Mouse (Mus musculus): ENCODE measurements around the gene Cyp8b1. TPM values are rescaled to one million over a fixed set of nuclear protein-coding genes. Genes with fewer than 3 reads are reported as not detected.

Cyp8b1 gene
- polyA plus RNA-seq, 1 experiment, result 0.14 TPM

DNA sequence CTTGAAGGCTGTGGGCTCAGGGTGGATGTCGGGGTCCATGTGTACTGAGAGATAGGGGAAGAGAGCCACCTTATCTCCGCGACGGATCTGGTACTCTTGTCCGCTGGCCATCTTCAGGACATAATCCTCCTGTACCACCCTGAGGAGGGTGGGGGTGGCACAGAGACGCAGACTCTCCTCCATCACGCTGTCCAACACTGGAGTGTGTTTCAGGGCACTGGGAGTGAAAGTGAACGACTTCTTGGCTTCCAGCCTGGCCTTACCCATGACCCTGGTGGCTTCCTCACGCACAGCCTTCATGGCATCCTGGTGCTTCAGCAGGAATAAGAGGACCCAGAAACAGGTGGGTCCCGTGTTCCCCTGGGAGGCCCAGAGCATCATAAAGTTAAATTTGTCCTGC is 1.0 kb downstream of the Cyp8b1 start:
- no peak for DNase-seq (ENCODE audit: low spot score)

DNA sequence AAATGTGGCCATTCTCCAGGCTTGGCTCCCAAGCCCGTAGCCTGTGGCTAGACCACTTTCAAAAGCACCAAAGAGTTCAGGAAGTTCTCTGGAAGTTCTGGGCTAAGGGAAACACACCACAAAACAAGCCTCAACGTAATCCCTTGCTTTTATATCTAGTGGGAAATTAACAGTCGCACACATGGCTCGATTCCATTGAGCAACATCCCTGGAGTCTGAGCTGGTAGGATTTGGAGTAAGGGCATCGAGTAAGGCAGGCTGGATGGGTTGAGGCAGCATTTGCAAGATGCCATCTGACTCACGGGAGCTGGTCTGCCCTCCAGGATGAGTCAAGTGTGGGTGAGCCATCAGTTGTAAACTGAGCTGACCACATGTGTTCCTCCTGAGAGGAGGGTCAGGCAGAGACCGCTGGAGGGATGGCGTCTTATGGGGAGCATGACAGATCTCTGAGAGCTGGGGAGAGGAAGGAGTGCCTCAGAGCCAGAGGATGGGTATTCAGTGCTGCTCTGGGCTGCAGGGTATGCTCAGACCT is 1.8 kb downstream of the Cyp8b1 start:
- no peak for DNase-seq (ENCODE audit: low spot score)

DNA sequence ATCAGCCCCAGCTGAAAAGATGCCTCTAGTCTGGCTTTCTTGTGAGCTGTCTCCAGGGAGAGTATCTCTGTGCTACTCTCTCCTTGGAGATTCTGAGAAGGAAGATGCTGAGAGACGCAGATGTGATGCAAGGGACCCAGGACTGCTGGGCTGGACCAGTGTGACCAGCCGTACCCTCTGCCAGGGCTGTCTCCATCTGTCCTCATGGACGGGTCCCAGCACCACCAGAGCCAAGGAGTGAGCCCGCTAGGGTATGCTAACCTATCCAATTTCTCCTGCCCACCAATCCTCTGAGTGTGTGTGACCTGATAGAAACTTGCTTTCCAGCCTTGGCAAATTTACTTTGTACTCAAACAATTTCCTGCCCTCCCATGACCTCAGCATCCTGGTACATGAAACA is 3.3 kb downstream of the Cyp8b1 start:
- DNase-seq (ENCODE audit: low spot score), result no peak

DNA sequence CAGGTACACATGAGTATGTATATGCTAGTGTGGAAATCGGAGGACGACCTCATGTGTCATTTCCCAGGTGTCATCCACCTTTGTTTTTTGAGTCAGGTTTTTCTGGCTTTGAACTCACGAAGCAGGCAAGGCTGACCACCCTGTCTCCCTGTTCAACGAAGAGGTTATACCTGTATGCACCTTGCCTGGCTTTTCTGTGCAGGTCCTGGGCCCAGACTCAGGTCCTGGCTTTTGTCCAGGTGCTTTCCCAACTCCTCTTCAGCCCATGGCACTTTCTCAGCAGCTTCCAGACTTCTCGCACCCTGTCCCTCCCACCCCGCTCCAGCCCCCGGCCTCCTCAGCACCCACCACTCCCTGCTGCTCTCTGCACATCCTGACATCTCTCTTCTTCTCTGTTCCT is 4.9 kb downstream of the Cyp8b1 start:
- no peak for DNase-seq (ENCODE audit: low spot score)

DNA sequence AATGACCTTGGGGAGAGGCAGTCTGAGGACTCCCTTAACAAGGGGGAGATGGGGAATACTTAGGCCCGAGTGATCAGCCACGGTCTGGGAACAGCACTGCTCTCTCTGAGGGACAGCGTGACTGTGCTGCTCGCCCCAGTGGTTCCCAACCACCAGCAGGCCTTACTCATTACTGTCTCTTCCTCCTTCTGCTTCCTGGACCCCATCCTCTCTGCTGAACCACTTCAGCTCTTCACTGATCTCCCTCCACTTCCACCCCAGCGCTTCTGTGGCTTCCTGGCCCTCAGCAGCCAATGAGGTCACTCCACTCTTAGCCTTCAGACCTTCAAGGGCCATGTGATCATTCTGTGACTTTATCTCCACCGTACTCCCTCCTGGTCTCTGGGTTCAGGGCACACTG is 6.5 kb downstream of the Cyp8b1 start:
- DNase-seq (ENCODE audit: low spot score), result peak; percentile 9

DNA sequence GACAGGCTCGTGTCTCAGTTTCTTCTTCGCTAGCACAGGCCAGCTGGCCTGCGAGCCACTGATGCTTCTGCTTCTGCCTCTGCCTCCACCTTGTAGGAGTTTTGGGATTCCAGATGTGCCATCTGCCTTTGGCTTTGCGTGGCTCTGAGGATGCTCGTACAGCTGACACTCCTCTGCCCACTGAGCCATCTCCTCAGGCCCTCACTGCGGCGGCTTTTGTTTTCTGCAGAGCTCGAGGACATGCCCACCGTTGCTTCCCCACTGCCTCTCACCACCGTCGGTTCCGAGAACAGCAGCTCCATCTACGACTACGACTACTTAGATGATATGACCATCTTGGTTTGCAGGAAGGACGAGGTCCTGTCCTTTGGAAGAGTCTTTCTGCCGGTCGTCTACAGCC is 7.8 kb downstream of the Cyp8b1 start:
- peak; percentile 7 for DNase-seq (ENCODE audit: low spot score)

DNA sequence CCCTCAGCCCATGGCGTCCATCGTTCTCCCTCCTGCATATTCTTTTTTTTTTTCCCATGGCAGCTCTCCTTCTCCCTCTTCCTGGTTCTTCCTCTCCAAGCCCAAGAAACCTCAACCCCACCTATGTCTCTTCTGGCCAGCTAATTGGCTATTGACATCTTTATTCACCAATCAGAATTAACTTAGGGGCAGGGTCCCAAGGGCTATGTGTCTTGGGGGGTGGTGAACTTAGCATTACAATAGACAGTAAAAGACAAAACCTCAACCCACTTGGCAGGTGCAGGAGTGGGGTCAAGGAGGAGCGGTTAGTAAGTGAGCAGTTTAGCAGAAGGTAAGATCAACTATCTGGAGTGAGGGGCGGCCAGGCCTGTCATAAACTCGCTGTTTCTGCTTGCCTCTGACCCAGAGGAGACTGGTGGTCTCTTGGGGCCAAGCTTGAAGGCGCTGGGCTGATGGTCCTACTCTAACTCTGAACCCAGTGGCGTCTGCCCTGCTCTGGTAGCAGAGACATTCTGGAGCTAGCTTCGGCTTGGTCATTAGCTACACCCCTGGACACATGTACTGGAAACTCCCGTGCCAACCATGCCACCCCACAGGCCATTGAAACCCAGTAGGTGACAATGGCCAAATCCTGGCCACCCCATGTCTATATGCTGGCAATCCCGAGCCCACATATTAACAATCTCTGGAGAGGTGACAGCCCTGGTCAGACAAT is 8.6 kb downstream of the Cyp8b1 start:
- DNase-seq (ENCODE audit: low spot score), result peak; percentile 11

DNA sequence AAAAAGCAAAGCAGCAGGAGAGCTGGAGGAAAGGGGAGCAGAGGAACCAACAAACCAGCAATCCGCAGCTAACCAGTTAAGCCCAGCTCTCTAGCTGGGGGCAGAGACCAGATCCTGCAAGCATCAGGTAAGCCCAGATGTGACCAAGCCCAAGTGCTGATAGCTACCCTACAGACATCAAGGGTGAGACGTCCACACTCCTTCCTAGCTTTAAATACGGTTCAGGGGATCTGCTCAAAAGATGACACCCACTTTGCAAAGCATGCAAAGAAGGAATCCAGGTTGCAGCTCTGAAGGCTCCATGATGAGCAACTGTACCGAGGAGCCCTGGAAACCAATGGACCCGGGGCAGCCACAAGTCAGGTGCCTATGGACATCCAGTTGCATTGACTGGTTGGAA is 9.6 kb downstream of the Cyp8b1 start:
- peak; percentile 3 for DNase-seq (ENCODE audit: low spot score)

DNA sequence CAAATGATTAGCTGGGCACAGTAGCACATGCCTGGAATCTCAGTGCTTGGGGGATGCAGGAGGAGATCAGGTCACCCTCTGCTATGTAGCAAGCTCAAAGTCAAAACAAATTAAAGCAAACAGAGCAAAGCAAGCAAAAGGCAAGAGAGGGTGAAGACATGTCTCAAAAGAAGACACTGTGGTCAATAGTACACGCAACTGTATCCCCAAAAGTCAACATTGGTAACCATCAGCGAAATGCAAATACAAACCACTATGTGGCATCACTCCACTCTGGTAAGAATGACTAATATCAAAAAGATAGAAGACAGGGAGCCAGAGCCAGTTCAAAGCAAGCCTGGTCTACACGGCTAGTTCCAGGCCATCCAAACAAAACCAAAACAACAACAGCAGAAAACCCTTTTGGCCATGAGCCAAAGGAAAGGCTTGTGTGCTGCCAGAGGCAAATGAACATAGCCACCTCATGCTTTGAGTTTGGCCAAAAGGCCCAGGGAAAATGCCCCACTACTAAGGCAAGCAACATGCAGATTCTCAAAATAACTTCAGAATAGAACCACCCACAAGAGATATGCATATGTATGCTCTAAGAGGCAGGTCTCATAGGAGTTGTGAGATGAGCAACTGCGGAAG is 10.4 kb downstream of the Cyp8b1 start:
- DNase-seq (ENCODE audit: low spot score), result peak; percentile 6

DNA sequence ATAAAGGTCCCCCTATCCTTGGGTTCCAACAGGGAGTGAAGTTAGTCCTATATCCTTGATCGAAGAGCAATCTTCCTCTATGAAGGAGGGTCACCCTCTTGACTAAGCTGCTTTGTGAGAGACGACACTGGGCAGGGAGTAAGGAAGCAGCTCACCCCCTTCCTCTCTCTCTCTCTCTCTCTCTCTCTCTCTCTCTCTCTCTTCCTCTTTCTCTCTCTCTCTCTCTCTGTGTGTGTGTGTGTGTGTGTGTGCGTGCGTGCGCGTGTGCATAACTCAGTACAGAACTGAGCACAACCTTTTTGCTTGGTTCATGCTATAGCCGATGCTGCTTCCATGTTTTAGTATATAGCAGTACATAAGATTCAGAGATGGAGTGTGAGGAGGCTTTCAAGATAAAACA is 11.2 kb downstream of the Cyp8b1 start:
- peak; percentile 2 for DNase-seq (ENCODE audit: low spot score)

DNA sequence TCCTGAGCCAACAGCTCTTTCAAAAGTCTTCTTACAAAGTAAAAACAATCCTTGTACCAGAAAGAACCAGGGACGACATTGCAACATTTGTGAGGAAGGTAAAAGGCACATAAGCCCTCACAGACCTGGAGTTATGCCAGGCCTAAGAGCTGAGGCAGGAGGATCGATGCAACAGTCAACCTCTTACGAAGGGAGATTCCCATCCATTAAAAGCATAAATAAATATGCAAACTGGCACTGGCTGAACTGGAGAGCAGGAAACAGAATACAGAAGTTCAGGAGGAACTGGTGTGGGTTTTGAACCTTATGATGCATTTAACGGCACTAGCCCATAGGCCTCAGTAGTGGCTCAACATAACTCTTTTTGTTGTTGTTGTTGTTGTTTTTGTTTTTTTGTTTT is 11.8 kb downstream of the Cyp8b1 start:
- DNase-seq (ENCODE audit: low spot score), result no peak

DNA sequence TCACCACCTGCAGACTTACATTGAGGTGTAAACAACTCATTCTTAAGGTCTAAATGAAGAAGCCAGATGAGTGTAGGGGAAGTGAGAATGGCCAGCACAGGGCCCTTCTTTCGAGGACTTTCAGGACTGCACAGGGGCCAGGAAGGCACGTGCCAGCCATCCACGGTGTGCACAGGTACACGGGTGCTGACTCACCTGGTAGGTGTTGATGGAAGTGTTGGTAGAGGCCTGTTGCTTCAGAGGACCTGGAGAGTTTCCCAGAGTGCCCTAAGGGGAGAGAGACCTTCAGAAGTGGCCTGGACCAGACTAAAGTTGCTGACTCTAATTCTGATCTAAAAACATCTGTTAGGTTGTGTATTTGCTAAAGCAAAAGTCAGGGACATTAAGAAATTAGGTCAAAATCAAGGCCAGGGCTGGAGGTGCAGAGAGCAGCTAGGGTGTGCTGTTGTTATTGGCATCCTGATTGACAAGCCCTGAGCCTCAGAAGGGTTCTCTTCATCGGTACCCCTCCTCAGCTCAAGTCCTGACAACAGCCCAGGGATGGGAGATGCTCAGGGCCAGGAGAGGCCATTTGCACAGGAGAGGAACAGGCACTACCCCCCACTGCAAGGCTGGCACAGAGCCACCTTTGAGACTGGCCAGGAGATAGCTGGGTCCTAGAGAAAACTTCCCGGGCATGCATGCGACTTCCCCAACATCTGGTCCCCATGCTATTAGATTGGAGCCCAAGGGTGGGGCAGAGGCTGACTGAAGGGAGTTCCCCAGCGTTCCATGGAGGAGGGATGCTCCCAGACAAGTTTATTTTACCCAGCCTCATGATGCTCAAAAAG is 12.4 kb downstream of the Cyp8b1 start:
- DNase-seq (ENCODE audit: low spot score), result peak; percentile 13

DNA sequence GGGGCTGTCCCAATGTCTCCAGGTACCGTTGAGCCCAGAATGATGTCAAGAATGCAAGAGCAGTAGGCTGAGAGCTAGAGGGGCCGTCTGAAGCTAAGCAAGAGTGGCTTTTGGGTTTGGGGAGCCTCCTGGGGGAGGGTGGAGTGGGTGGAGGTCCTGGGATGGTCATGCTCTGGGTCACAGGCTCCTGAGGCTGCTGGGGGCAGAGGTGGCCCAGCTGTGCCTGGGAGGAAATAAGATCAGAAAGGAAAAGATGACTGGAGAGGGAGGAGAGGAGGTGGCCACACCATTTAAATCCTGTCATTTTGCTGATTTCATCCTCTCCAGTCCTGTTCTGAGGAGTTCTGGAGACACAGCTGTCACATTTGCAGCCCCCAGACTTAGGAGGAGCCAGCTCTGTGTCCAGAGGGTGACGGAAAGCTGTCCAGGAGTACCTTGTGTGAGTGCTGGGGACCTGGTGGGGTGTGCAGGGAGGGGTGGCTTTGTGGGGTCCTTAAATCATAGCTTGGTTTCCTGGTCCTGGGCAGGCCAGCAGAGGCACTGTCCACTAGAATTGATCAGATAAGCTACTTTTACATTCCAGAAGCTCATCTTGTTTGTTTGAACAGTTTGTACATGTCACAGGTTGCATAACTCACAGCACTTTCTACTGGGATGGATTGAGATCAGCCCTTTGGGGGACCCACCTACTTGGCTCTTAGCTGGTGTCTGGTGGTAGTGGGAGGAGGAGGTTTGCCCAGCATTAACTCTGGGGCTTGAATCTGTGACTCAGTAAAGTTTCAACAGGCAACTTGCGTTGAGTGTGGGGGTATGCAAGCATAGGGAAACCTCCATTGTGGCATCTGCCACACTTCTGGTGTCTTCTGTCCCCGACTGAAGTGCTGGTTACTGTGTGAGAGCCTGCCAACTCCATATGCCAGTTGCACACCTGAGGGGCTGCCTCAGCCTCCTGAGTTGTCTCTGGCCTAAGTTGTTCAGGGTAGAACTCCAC is 14.1 kb downstream of the Cyp8b1 start:
- DNase-seq (ENCODE audit: low spot score), result peak; percentile 18

DNA sequence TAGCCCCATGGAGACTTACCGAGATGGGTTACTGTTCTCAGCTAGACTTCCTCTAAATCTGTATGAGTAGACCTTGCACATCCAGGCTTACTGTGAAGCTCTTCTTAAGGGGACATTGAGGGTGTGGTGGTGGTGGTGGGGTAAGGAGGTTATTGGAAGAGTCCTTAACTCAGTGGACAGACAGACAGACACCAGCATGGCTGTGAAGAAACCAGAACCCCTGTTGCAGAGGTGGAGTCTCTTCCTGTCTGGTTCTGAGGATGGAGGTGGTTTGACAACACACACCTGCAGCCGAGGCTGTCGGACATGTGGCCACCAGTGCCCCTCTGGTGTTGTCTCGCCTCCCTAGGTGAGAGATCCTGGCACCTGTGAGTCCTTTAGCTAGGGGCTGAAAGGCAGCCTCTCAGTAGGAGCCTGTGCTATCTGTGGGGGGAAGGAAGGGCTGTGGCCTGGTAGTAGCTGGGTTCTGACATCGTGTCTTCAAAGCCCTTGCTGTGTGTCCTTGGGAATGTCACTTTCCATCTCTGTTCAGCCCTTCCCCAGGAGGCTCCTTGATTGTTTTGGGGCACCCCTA is 15.7 kb downstream of the Cyp8b1 start:
- peak; percentile 15 for DNase-seq (ENCODE audit: low spot score)

DNA sequence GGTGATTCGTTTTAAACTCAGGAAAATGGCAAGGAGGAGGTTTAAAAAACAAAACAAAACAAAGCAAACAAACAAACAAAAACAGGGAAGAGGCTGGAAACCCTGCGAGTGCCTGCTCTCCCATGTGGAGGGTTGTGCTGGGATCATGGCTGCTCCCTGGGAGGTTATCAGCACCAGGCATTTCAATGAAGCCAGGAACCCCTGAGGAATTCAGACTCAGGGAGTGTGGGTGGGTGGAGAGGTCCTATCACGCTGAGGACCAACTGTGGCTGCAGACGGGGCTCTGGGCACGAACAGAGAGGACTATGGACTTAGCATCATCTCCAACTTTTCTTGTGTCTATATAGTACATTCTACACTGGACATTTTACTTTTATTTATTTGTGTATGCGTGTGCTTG is 16.8 kb downstream of the Cyp8b1 start:
- DNase-seq (ENCODE audit: low spot score), result peak; percentile 9

DNA sequence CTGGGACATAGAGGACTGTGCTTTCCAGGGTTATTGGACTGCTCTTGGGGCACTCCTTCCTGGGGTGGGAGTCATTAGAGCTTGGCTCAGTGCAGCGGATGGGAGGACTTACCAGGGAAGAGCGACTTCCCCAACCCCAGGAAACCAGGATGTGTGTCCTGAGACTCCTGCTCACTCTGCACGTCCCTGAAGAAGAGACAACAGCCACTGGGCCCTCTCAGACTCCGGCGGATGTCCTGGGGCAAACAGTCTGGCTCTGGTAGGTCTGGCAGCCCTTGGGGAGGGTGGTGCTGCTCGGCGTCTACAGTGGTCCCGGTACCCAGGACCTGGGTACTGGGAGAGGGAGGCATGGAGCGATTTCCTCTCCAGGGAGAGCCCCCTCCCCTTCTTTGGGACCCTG is 17.9 kb downstream of the Cyp8b1 start, which contains the start of gene Ackr2:
Gene Ackr2 (plus strand): TSS at position 111 of the 400 bp plus-strand sequence.
- DNase-seq (ENCODE audit: low spot score), result peak; percentile 11

DNA sequence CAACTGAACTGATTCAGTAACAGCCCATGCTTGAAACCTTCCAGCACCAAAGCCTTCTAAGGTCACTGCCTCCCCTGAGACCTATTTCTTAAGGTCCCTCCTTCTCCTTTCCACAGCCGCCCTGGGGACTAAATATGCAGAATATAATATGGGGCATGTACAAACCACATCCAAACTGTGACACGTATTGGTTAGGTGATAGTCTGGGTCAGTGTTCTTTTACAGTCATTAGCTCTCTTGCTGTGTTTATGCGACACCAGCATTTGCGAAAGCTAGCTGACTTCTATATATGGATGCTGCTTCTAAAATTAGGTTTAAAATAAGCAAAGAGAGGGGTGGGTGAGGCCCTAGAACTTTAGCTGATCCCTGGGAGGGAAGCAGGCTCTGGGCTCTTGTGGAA is 19.3 kb downstream of the Cyp8b1 start:
- DNase-seq (ENCODE audit: low spot score), result peak; percentile 13

DNA sequence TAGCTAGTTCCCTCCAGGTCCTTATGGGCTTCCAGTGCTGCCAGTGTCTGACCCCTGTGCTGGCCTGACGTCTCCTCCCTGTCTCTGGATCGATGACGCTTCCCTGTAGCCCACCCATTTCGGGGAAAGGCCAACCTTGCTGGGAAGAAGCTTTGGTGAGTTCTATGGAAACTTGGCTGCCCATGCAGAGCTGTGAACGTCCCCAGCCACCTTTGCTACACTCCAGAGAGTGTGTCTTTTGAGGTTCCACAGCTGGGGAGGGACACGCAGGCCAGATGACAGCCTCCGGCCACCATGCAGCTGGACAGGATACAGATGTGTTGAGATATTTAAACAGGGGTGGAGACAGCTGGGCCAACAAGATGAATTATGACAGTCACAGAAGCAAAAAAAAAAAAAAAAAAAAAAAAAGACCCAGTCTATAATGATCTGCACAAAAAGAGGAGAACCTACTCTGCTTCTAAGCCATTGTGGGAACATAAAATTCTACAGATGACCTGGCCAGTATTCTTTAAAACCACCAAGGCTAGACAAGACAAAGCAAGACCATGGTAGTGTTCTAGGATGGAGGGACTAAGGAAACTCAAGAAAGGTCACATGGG is 20.6 kb downstream of the Cyp8b1 start:
- peak; percentile 17 for DNase-seq (ENCODE audit: low spot score)

DNA sequence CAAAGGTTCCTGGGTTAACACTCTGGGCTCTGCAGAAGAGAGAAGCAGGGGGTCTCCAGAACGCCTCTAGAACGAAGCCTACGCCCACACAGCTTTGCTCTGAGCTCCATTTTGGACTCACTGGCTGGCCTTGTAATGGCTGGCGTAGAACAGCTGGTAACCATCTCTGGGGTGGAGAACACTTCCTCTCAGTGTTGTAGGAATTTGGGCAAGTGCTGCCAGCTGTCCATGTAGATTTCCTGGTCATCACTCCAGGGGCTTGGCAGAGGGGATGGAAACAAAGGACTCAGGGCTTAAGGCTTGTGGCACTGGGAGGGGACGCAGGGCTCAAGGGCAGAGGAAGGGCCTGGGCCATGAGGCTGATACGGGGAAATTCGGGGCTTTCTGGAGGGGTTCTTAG is 21.7 kb downstream of the Cyp8b1 start:
- peak; percentile 13 for DNase-seq (ENCODE audit: low spot score)

DNA sequence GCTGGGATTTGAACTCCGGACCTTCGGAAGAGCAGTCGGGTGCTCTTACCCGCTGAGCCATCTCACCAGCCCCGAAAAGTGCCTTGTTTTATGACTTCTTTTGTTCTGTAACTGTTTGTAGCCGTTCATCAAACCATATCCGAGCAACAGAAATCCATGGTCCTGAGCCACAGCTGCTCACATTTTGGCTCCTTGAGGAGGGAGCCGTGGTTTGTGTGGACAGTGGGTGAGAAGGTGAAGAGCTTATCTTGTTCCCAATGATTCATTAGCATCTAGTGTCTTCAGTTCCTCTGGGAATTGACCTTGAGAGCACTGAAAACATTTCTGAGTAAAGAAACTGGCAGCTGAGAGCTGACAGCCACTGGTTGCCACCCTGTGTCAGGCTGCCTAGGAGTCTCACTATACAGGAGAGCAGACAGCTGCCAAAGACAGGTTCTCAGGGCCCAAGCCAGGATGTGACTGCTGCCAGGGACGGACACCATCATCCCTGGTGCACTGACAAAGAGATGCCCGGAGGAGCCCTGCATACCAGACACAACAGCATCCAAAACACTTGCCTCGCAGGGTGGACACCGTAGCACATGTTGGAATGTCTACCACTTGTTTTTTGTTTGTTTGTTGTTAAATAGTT is 23.9 kb downstream of the Cyp8b1 start:
- DNase-seq (ENCODE audit: low spot score), result peak; percentile 17
